Mouse (Mus musculus): ENCODE results near the gene Syn3. TPM values are rescaled to one million over a fixed set of nuclear protein-coding genes. Genes with fewer than 3 reads are reported as not detected.

The Syn3 gene
- polyA plus RNA-seq, 1 experiment from 2014 or later, result 5.9 TPM

DNA sequence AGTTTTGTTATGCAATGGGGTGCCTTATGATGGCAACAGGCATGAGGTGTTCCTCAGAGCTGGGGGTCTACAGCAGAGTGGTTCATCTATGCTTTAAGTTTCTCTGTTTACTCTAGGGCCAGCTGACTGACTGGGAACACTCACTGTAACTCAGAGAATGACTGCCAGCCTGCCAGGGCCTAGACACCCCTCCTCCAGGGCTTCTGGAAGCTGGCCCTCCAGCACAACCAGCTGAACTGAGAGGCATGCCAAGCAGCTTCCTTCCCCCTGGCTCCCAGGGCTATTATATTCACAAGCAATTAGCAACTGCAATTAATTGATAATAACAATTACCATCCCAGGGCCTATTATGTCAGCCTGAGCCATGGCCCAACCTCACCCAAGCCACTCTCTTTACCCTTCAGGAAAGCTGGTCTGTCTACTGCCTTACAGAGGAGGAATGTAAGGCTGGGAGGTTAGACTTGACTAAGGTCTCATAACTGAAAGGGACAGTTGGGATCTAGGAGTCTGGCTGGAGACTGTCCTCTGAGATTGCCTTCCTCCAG, 41.0 kb downstream of the Syn3 start:
- H3K36me3 ChIP-seq (ENCODE audit: insufficient read depth, low read length), result no peaks in the 10 kb centered on the region

DNA sequence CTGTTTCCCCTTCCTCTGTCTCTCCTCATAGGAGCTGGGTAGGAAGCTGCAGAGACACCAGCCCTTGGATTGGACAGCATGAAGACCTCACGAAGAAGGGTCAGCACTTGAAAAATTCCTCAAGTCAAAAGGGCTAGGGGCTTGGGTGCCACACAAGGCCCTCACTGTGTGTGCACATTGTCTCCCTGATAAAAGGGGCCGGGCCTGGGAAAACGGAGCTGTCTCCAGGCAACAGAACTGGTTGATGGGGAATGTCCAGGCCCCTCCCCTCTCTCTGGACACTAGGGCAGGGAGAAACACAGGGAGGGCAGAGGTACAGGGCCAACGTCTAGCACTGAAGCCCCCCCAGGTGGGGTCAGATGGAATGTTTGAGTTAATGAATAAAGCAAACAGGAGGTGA, 41.5 kb downstream of the Syn3 start:
- H3K27me3 ChIP-seq (ENCODE audit: insufficient read depth, low read length), result no peaks in the 10 kb centered on the region
- ATAC-seq (replicated peaks; ENCODE audit: low FRiP score, low read depth) (no peak), DNase-seq (ENCODE audit: low spot score) (no peak)
- no peaks in the 10 kb centered on the region for H3K4me1 ChIP-seq (replicated peaks; ENCODE audit: insufficient read depth, low read length)
- no peak for TF ChIP-seq CTCF (IDR thresholded peaks at IDR 0.05; ENCODE audit: low read depth)
- no peaks in the 10 kb centered on the region for H3K9me3 ChIP-seq (replicated peaks; ENCODE audit: low read length)
- H3K4me2 ChIP-seq (ENCODE audit: low read length), result no peak overlapping the region
- H3K9ac ChIP-seq (ENCODE audit: low read depth, low read length), result no peak overlapping the region
- no peaks in the 10 kb centered on the region for H3K36me3 ChIP-seq (ENCODE audit: insufficient read depth, low read length)
- no peak overlapping the region for H3K4me3 ChIP-seq (replicated peaks; ENCODE audit: low read depth, low read length)
- WGBS, result 38% methylated on average over 4 of the region's 4 CpGs
- no peak overlapping the region for H3K27ac ChIP-seq

More for the DNA sequence above, 41.0 kb downstream of the Syn3 start:
- H3K27ac ChIP-seq, result no peak overlapping the region
- H3K27me3 ChIP-seq (ENCODE audit: insufficient read depth, low read length), result no peaks in the 10 kb centered on the region
- no peaks in the 10 kb centered on the region for H3K4me1 ChIP-seq (replicated peaks; ENCODE audit: insufficient read depth, low read length)
- H3K4me2 ChIP-seq (ENCODE audit: low read length), result no peak overlapping the region
- no peaks in the 10 kb centered on the region for H3K9me3 ChIP-seq (replicated peaks; ENCODE audit: low read length)
- no peak for TF ChIP-seq CTCF (IDR thresholded peaks at IDR 0.05; ENCODE audit: low read depth)
- no peak for ATAC-seq (replicated peaks; ENCODE audit: low FRiP score, low read depth)
- no peak overlapping the region for H3K4me3 ChIP-seq (replicated peaks; ENCODE audit: low read depth, low read length)
- no peak for DNase-seq (ENCODE audit: low spot score)
- H3K9ac ChIP-seq (ENCODE audit: low read depth, low read length), result no peak overlapping the region

DNA sequence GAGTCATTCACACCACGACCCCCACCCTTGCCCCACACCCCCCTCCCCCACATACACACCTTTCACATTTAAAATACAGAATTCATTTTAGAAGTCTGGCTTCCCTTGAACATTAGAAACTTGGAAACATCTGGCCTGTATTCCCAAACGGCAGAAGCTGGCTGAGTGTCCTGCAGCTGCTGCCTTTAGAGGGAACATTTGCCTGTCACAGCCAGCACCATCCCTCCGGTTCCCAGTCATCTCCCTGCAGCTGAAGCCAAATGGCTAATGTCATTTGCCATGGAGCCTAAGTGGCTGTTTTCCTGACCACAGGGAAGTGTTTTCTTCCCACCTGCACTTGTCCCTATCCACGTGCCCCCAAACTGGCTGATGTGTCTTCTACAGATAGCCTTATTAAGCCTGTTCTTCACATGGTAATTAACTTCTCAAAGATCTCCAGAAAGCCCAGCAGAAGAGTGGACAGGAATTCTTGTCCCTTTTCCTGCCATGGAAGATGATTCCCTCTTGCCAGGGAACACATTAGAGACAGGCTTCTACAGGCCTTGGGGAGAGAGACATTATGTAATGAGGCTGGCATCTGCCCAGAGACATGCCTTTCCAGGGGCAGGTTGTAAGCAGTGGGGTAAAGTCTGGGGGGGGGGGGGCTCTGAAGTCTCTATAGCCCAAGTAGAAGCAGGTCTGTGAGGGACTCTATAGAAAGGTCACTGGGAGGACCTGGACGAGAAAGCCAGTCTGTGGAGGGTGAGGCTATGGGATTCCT, 43.2 kb downstream of the Syn3 start:
- no peak for ATAC-seq (replicated peaks; ENCODE audit: low FRiP score, low read depth)

DNA sequence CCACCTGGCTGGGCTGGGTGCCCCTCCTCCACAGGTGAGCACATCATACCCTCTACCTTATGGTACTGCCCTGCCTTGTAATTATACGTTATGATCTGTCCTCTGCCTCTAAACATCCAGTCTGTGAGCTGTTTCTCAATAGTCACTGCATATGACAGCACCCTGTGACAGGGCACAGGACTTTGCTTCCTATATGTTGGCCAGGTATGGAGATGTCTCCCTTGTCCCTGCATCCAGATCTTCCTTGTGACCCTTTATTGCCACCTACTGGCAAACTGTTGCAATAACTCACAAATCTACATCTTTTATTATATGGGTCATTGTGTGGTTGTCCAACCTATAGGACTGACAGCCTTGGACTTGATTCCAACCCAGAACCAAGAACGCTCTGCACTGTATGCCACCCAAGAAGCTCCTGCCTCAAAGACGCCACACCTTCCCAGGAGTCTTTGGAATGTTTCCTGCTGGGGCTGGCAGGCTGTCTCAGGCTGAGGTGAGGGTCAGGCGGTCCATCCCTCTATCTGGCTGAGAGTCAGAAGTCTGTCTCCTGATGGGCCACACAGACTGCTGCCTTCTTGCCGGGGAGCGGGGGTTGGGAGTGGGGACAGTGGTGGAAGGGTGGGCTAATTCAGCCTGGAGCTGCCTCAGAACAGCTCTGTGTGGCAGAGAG, 46.2 kb downstream of the Syn3 start:
- H3K36me3 ChIP-seq (ENCODE audit: insufficient read depth, low read length), result no peaks in the 10 kb centered on the region
- H3K4me1 ChIP-seq (replicated peaks; ENCODE audit: insufficient read depth, low read length), result no peaks in the 10 kb centered on the region
- H3K27ac ChIP-seq, result no peak overlapping the region
- H3K9ac ChIP-seq (ENCODE audit: low read depth, low read length), result no peak overlapping the region
- H3K4me2 ChIP-seq (ENCODE audit: low read length), result no peak overlapping the region
- no peaks in the 10 kb centered on the region for H3K27me3 ChIP-seq (ENCODE audit: insufficient read depth, low read length)
- no peak overlapping the region for H3K4me3 ChIP-seq (replicated peaks; ENCODE audit: low read depth, low read length)
- H3K9me3 ChIP-seq (replicated peaks; ENCODE audit: low read length), result no peaks in the 10 kb centered on the region
- peak; percentile 93 for TF ChIP-seq CTCF (IDR thresholded peaks at IDR 0.05; ENCODE audit: low read depth)
- 37% methylated on average over 6 of the region's 6 CpGs for WGBS
- peak; percentile 91 for DNase-seq (ENCODE audit: low spot score)
- peak; percentile 71 for ATAC-seq (replicated peaks; ENCODE audit: low FRiP score, low read depth)

More for the DNA sequence above, 43.2 kb downstream of the Syn3 start:
- H3K4me1 ChIP-seq (replicated peaks; ENCODE audit: insufficient read depth, low read length), result no peaks in the 10 kb centered on the region
- DNase-seq (ENCODE audit: low spot score), result no peak
- TF ChIP-seq CTCF (IDR thresholded peaks at IDR 0.05; ENCODE audit: low read depth), result no peak
- H3K9me3 ChIP-seq (replicated peaks; ENCODE audit: low read length), result no peaks in the 10 kb centered on the region
- H3K36me3 ChIP-seq (ENCODE audit: insufficient read depth, low read length), result no peaks in the 10 kb centered on the region
- no peaks in the 10 kb centered on the region for H3K27me3 ChIP-seq (ENCODE audit: insufficient read depth, low read length)
- no peak overlapping the region for H3K4me3 ChIP-seq (replicated peaks; ENCODE audit: low read depth, low read length)
- no peak overlapping the region for H3K4me2 ChIP-seq (ENCODE audit: low read length)
- no peak overlapping the region for H3K27ac ChIP-seq
- no peak overlapping the region for H3K9ac ChIP-seq (ENCODE audit: low read depth, low read length)
- 47% methylated on average over 5 of the region's 5 CpGs for WGBS

DNA sequence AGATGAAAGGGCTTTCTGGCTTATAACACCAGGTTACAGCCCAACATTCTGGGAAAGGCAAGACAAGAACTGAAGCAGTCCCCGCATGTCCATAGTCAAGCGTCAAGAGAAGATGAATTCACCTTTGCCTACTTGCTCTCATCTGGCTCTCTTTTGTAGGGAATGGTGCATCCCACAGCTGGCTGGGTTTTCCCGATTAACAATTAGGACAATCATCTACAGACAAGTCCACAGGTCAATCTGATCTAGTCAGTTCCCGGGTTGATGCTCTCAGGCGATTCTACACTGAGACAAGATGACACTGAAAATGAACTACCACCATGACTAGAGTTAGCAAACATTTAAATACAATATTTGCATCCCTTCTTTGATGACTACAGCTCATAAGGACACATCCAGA, 47.4 kb downstream of the Syn3 start:
- no peak for TF ChIP-seq CTCF (IDR thresholded peaks at IDR 0.05; ENCODE audit: low read depth)
- Histone ChIP-seq H3K27me3 (ENCODE audit: insufficient read depth, low read length) (no peaks in the 10 kb centered on the region), H3K36me3 (ENCODE audit: insufficient read depth, low read length) (no peaks in the 10 kb centered on the region), H3K9ac (ENCODE audit: low read depth, low read length) (no peak overlapping the region), H3K4me1 (replicated peaks; ENCODE audit: insufficient read depth, low read length) (no peaks in the 10 kb centered on the region), H3K4me3 (replicated peaks; ENCODE audit: low read depth, low read length) (no peak overlapping the region), H3K27ac (0 out of 2 replicates have a peak overlapping the region, but pooled peaks have one; percentile 11), H3K4me2 (ENCODE audit: low read length) (no peak overlapping the region), H3K9me3 (replicated peaks; ENCODE audit: low read length) (no peaks in the 10 kb centered on the region)
- 79% methylated on average over 5 of the region's 5 CpGs for WGBS
- DNase-seq (ENCODE audit: low spot score), result no peak
- no peak for ATAC-seq (replicated peaks; ENCODE audit: low FRiP score, low read depth)

DNA sequence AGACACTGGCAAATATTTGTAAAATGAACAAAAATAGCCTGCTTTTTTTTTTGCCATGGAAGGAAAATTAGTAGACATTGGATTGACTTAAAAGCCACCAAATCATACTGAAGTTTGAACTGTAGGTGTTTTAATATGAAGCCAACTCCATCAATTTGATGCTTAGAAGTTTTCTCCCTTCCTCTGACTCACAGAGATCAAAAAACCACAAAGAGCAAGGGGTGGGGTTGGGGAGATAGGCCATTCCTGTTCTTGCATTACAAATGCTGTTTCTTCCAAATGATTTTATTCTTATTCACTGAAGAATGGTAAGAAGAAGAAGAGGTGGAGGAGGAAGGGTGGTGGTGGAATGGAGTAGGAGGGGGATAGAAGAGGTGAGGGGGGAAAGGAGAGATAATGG, 52.0 kb downstream of the Syn3 start:
- Histone ChIP-seq H3K36me3 (ENCODE audit: insufficient read depth, low read length) (no peaks in the 10 kb centered on the region), H3K9ac (ENCODE audit: low read depth, low read length) (no peak overlapping the region), H3K9me3 (replicated peaks; ENCODE audit: low read length) (no peaks in the 10 kb centered on the region), H3K27me3 (ENCODE audit: insufficient read depth, low read length) (no peaks in the 10 kb centered on the region), H3K4me3 (replicated peaks; ENCODE audit: low read depth, low read length) (no peak overlapping the region), H3K4me2 (ENCODE audit: low read length) (no peak overlapping the region), H3K4me1 (replicated peaks; ENCODE audit: insufficient read depth, low read length) (no peaks in the 10 kb centered on the region), H3K27ac (no peak overlapping the region)
- ATAC-seq (replicated peaks; ENCODE audit: low FRiP score, low read depth) (no peak), DNase-seq (ENCODE audit: low spot score) (no peak)
- no peak for TF ChIP-seq CTCF (IDR thresholded peaks at IDR 0.05; ENCODE audit: low read depth)

Data from kidney, postnatal 0 days (tissue).